Mouse (Mus musculus) midbrain, postnatal 0 days (tissue): Measurements from ENCODE around the gene Spaca6. TPM values are rescaled to one million over a fixed set of nuclear protein-coding genes. Genes with fewer than 3 reads are reported as not detected.
A peak's percentile ranks its signal among the peaks of the same experiment; 100 is the strongest.

Source experiments
- ATAC-seq: fragments of 200-750 bp; cut with Nextera tagmentation; 2 replicates; pipeline ENCODE4 v1.8.0; 2017; ENCODE audit warnings: moderate number of reproducible peaks, mild to moderate bottlenecking, moderate TSS enrichment, moderate library complexity; ENCODE audit not compliant: low FRiP score
- DNase-seq: peaks from one replicate; pipeline ENCODE4 v3.0.0-alpha.2; 2015; ENCODE audit warnings: low spot score
- H3K27ac ChIP-seq: fragments of 300-500 bp; sonication (generic); 2 replicates; pipeline ENCODE4 v1.5.1; 2014; ENCODE audit warnings: low read depth, mild to moderate bottlenecking, low read length, mixed read lengths
- H3K27me3 ChIP-seq: fragments of 300-500 bp; sonication (generic); 2 replicates; pipeline ENCODE4 v1.6.1; 2014; ENCODE audit warnings: low read length, control low read depth, mixed read lengths; ENCODE audit not compliant: insufficient read depth
- H3K36me3 ChIP-seq: fragments of 300-500 bp; sonication (generic); 2 replicates; pipeline ENCODE4 v1.6.1; 2014; ENCODE audit warnings: low read length, control low read depth, mixed read lengths; ENCODE audit not compliant: insufficient read depth
- H3K4me1 ChIP-seq: fragments of 300-500 bp; sonication (generic); 2 replicates; pipeline ENCODE4 v1.6.1; 2014; ENCODE audit warnings: mild to moderate bottlenecking, control low read depth, antibody characterized with exemption, low read length, mixed read lengths; ENCODE audit not compliant: insufficient read depth
- H3K4me2 ChIP-seq: fragments of 300-500 bp; sonication (generic); 2 replicates; pipeline ENCODE4 v1.6.1; 2014; ENCODE audit warnings: low read depth, mild to moderate bottlenecking, low read length, mixed read lengths; ENCODE audit not compliant: poor library complexity, severe bottlenecking
- H3K4me3 ChIP-seq: fragments of 300-500 bp; sonication (generic); 2 replicates; pipeline ENCODE4 v1.5.1; 2014; ENCODE audit warnings: low read depth, mild to moderate bottlenecking, low read length, moderate library complexity
- H3K9ac ChIP-seq: fragments of 300-500 bp; sonication (generic); replicated peaks from 2 replicates; pipeline ENCODE4 v1.6.1; 2014; ENCODE audit warnings: mild to moderate bottlenecking, low read length, moderate library complexity, mixed read lengths; ENCODE audit not compliant: poor library complexity, severe bottlenecking
- H3K9me3 ChIP-seq: fragments of 300-500 bp; sonication (generic); 2 replicates; pipeline ENCODE4 v1.6.1; 2016; ENCODE audit warnings: low read length, control low read depth
- CTCF ChIP-seq: IDR thresholded peaks from 2 replicates; pipeline ENCODE4 v1.5.1; 2016; ENCODE audit warnings: antibody characterized with exemption, mild to moderate bottlenecking
- WGBS: fragments of 180-500 bp; shearing (Covaris S2); extraction: QIAGEN DNeasy Blood & Tissue Kit; methylation state at CpG from one replicate; pipeline ENCODE4 v1.1.7; 2014; 5-methylcytosine and 5-hydroxymethylcytosine counted together
- polyA plus RNA-seq: library from polyadenylated mRNA; unstranded; fragments of >200 nt; fragmentation: Nextera tagmentation; extraction: Ambion mirVana; gene quantifications from 2 replicates; pipeline ENCODE4 v1.2.1, GENCODE M21; 2015
- total RNA-seq: library from RNA; depleted of rRNA; stranded (reverse); fragments of >200 nt; gene quantifications from 2 replicates; pipeline ENCODE4 v1.2.3, GENCODE M21; 2014

Gene Spaca6
- total and polyA plus RNA-seq, 2 experiments from 2014 or later = 16.2 to 17.4 TPM

- peak overlapping the region; percentile 100 for H3K27ac ChIP-seq
- peak; percentile 59 for DNase-seq
- H3K9ac ChIP-seq = peak overlapping the region; percentile 98
- under 1% methylated on average over 18 of the region's 22 CpGs for WGBS
- H3K4me2 ChIP-seq = peak overlapping the region; percentile 89
- H3K4me3 ChIP-seq = peak overlapping the region; percentile 90
- no peak for TF ChIP-seq CTCF
- ATAC-seq = peak; percentile 61
- H3K9me3 ChIP-seq = no peaks in the 10 kb centered on the region
- H3K4me1 ChIP-seq = peaks cover 15% of the 10 kb centered on the region; the same call in 1 of the 2 replicates
- no peaks in the 10 kb centered on the region for H3K36me3 ChIP-seq
- no peaks in the 10 kb centered on the region for H3K27me3 ChIP-seq
These were observed 902 bp upstream of the Spaca6 start for GRCm38 (mm10) chr17:17825921-17826591.

GRCm38 (mm10) chr17:17827658-17828190 is 766 bp downstream of the Spaca6 start:
- H3K9me3 ChIP-seq = no peaks in the 10 kb centered on the region
- no peaks in the 10 kb centered on the region for H3K36me3 ChIP-seq
- H3K4me3 ChIP-seq = peak overlapping the region; percentile 90
- H3K4me2 ChIP-seq = peak overlapping the region; percentile 89
- H3K9ac ChIP-seq = peak overlapping the region; percentile 98
- peak; percentile 21 for ATAC-seq
- TF ChIP-seq CTCF = no peak
- no peaks in the 10 kb centered on the region for H3K27me3 ChIP-seq
- peak; percentile 70 for DNase-seq
- H3K27ac ChIP-seq = peak overlapping the region; percentile 100
- WGBS = 0% methylated on average over 13 of the region's 13 CpGs
- H3K4me1 ChIP-seq = peaks cover 18% of the 10 kb centered on the region; the same call in 1 of the 2 replicates

- WGBS = 0% methylated on average over 10 of the region's 15 CpGs
These were observed 1.4 kb downstream of the Spaca6 start for GRCm38 (mm10) chr17:17828191-17828981.

GRCm38 (mm10) chr17:17829052-17829785 is 2.3 kb downstream of the Spaca6 start:
- H3K9me3 ChIP-seq = no peaks in the 10 kb centered on the region
- H3K4me1 ChIP-seq = peaks cover 18% of the 10 kb centered on the region; the same call in 1 of the 2 replicates
- TF ChIP-seq CTCF = no peak
- no peaks in the 10 kb centered on the region for H3K27me3 ChIP-seq
- 2% methylated on average over 6 of the region's 6 CpGs for WGBS
- peak overlapping the region; percentile 89 for H3K4me2 ChIP-seq
- H3K9ac ChIP-seq = peak overlapping the region; percentile 98
- H3K27ac ChIP-seq = peak overlapping the region; percentile 100
- ATAC-seq (no peak), DNase-seq (peak; percentile 28)
- H3K4me3 ChIP-seq = peak overlapping the region; percentile 90
- peaks cover 4% of the 10 kb centered on the region; the same call in 1 of the 2 replicates for H3K36me3 ChIP-seq

More at GRCm38 (mm10) chr17:17828191-17828981, 1.4 kb downstream of the Spaca6 start:
- H3K4me1 ChIP-seq = peaks cover 18% of the 10 kb centered on the region; the same call in 1 of the 2 replicates
- no peaks in the 10 kb centered on the region for H3K9me3 ChIP-seq
- no peaks in the 10 kb centered on the region for H3K27me3 ChIP-seq
- peak overlapping the region; percentile 89 for H3K4me2 ChIP-seq
- H3K36me3 ChIP-seq = 0 out of 2 replicates have a peak, but pooled peaks cover under 1% of the 10 kb centered on the region
- H3K9ac ChIP-seq = peak overlapping the region; percentile 98
- ATAC-seq (peak; percentile 35), DNase-seq (peak; percentile 78)
- peak overlapping the region; percentile 100 for H3K27ac ChIP-seq
- TF ChIP-seq CTCF = no peak
- peak overlapping the region; percentile 90 for H3K4me3 ChIP-seq

- Histone ChIP-seq H3K4me2 (peak overlapping the region; percentile 89), H3K27me3 (no peaks in the 10 kb centered on the region), H3K9me3 (no peaks in the 10 kb centered on the region), H3K36me3 (peaks cover 4% of the 10 kb centered on the region; the same call in 1 of the 2 replicates), H3K9ac (peak overlapping the region; percentile 98), H3K4me3 (peak overlapping the region; percentile 90), H3K4me1 (peaks cover 18% of the 10 kb centered on the region; the same call in 1 of the 2 replicates), H3K27ac (peak overlapping the region; percentile 100)
- ATAC-seq (no peak), DNase-seq (no peak)
- WGBS = 49% methylated on average over 23 of the region's 23 CpGs
- TF ChIP-seq CTCF = no peak
These were observed 3.0 kb downstream of the Spaca6 start for GRCm38 (mm10) chr17:17829816-17830535.
